Mouse (Mus musculus) c-Kit-positive CD71-positive TER-119-positive erythroid progenitor cells, embryonic 14.5 days (primary cell): ENCODE measurements around the gene Arsb.

Source experiments
- DNase-seq: peaks from one replicate; pipeline ENCODE4 v3.0.0-alpha.2; 2013; ENCODE audit warnings: low spot score

Gene Arsb

GRCm38 (mm10) chr13:93846831-93847518 is 75.5 kb downstream of the Arsb start:
- no peak for DNase-seq

GRCm38 (mm10) chr13:93847614-93848013 is 76.2 kb downstream of the Arsb start:
- no peak for DNase-seq

GRCm38 (mm10) chr13:93848615-93849014 is 77.2 kb downstream of the Arsb start:
- DNase-seq: no peak

- DNase-seq: no peak
Observed at GRCm38 (mm10) chr13:93849751-93850355, 78.4 kb downstream of the Arsb start.

DNA sequence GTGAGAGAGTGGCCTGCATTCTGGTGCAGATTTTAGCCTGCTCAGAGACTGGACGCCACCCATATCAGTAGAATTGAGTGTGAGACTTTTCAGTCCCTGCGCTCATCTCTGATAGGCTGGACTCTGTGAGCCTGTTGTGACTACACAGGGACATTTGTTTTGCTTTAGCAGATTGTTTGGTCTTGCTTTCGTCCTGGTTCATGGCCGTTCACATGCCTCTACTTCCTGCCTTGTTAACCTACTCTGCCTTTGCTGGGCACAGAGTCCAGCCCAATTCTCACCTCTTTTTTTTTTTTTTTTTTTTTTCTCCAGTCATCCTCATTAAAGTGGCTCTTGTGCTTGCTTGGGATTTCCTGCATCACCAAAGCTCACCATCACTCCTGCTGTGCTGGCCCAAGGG is 79.2 kb downstream of the Arsb start:
- DNase-seq: no peak

- no peak for DNase-seq
Observed at GRCm38 (mm10) chr13:93852419-93853138, 81.1 kb downstream of the Arsb start.

DNA sequence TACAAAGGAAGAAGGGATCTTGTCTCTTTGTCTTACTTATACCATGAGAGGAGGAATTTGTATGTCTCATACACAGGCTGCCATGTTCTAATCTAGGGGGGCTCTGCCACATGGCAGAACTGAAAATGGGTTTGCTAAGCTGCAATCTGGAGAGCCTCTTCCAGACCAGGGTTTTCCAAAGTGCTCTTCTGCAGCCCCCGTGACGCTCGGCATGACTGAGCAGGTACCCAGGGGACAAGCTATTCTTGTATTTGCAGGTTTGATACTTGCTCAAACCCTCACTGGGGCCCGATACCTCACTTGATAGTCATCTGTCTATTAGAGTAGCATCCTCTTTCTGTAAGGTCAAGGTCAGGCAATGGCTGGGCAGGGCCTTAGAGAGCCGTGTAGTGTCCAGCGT is 82.3 kb downstream of the Arsb start:
- DNase-seq: no peak

GRCm38 (mm10) chr13:93854325-93854724 is 82.9 kb downstream of the Arsb start:
- DNase-seq: no peak

DNA sequence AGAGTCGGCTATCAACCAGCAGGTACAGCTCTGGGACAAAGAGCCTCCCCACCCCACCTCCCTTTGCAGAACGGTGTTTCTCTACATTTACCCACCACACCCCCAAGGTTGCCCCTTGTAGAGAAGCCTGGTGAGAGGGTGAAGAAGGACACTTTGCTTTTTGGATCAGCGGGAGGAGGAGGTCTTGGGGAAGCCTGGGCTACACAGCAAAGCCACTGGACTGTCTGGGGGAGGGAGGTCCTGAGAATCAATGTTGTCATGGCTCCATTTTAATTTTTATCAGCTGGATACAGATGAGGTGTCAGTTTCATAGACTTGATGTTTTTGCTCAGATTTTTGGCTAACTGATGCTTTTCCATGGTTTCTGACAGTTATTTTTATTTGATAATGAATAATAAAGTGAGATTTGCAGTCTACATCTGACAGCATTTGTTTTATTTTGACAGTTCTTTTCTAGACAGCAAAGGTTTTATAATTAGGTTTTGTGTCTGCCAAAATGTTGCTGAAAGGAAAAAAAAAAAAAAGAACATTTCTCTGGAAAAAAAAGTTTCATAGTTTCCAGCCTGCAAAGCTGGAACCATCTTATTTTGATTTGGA is 83.6 kb downstream of the Arsb start:
- no peak for DNase-seq

GRCm38 (mm10) chr13:93855701-93856183 is 84.3 kb downstream of the Arsb start:
- DNase-seq: peak; percentile 5

DNA sequence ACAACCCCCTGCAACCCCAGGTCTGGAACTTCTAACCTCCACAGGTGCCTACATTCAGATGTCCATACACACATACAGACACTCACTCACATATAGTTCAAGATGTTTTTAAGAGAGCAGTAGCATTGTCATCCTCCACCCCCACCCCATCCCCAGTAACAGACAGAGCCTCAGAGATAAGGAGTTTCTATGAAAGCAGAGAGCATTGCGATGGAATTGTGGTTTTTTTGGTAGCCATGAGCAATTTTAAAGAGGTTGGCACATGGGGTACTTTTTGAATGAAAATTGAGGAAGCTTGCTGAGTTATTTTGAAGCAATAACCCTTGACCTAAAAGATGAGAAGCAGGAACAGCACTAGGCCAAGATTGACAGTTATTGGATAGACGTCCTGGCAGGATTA is 89.8 kb downstream of the Arsb start:
- peak; percentile 13 for DNase-seq

- DNase-seq: no peak
Observed at GRCm38 (mm10) chr13:93864066-93864740, 92.8 kb downstream of the Arsb start.

DNA sequence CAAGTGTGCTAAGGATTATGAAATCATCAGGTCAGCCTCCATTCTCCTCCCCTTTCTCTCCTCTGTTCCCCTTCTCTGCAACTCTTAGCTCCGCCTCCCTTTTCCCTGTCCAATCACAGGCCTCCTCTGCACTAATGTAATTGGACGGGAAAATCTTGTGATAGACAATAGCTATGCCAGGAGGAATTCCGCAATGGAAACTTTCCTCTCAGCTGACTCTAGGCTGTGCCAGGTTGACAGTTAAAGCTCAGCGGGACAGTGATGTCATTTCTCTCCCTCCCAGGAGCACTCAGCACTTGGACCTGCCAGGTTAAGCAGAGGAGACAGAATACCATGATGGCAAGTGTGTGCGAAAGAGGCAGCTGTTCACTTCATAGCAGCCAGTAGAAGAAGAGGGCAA is 95.2 kb downstream of the Arsb start:
- no peak for DNase-seq

DNA sequence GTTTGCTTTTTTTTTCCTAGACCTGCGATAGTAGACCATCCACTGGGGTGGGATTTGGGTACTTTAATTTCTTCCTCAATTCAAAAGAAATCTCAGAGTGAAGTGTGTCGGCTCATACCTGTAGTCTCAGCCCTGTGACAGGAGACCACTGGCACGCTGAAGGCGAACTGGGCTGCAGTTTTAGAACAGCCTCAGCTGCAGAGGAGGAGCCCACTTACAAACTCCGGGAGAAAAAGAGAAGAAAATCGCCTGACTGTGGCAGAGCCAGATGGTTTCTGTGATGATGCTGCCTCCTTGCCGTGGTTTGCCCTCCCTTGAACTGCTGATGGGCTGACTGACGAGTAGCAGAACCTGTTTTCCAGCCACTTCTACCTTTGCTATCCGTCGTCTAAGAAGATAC is 100.3 kb downstream of the Arsb start:
- no peak for DNase-seq

DNA sequence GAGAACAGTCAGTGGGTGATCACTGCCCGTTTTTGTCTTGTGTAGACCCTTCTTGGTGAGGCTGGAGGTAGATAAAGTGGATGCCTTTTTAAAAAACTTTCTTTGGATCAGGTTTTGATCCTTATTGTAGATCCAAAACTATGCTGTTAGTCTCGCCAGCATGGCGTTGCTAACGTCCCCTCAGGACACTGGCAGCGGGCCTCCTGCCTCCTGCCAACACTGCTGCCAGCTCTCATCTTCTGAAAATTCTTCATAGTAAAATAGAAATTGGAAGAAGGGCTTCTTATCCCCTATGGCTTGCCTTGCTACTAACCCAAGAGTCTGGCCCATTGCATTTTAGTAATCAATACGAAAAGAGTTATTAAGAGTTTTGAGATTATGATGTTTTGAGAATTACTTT is 101.2 kb downstream of the Arsb start:
- no peak for DNase-seq

DNA sequence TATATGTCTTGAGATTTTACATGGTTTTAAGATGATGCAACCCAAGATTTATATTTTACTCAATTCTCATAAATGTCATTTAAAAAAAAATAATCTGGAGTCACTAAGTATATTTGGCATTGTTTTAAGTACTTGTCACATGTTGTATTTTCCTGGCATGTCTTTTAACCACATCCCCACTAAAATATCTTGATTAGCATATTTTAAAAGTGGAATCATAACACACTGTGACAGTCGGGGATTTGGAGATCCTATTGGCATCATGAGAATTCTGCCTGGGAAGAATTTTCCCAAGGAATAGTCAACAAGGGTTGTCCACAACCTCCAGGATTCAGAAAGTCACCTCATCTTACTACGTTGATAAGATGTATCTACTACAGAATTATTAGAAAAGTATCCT is 106.5 kb downstream of the Arsb start:
- DNase-seq: no peak

DNA sequence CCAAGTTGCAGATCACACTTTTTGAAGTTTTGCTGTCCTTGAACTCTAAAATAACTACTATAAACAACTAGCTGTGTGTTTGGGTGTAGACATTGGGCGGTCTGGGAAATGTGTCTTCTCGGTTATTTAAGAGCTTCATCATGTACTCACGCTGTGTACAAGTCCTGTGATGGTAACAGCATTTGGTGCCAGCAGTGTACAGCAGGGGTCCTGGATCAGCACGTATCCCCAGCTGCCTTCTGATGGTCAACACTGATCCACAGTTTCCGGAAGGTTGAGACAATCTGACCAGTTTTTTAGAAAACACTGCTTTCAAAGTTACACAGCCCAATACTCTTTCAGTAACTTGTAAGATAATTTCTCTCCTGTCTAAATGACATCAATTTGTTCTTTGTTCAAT is 108.0 kb downstream of the Arsb start:
- DNase-seq: no peak

GRCm38 (mm10) chr13:93882132-93882531 is 110.7 kb downstream of the Arsb start:
- DNase-seq: no peak

GRCm38 (mm10) chr13:93886999-93887398 is 115.6 kb downstream of the Arsb start:
- no peak for DNase-seq

DNA sequence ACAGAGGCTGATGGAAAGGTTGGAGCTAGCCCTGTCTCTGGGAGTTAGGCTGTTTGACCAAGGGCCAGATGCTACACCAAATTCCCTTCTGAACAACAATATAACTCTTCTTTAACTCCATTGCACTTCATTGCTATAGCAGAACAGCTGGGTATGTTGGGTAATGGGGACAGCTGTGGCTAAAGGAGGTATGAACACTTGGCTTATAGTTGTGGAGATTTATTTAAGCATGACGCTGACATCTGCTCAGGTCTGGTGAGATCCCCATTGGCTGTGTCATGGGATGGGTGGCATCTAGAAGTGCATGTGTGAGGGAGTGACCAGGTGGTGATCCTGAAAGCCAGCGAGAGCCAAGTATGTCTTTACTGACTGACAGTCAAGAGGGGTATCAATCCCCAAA is 116.8 kb downstream of the Arsb start:
- no peak for DNase-seq

- no peak for DNase-seq
Observed at GRCm38 (mm10) chr13:93888916-93889315, 117.5 kb downstream of the Arsb start.

- no peak for DNase-seq
Observed at GRCm38 (mm10) chr13:93889991-93890390, 118.6 kb downstream of the Arsb start.
